Mouse (Mus musculus) regulatory T cell (primary cell): ENCODE data around the gene Fscn2.
"Not testable (repeated sequence)": the region's sequence is repeated elsewhere in the genome, so short reads cannot be mapped to it uniquely, and the experiment has no call there.

Source experiments
- in situ Hi-C: fragments of 300-600 bp; cut with MboI, MseI; formaldehyde crosslinking; loops from one replicate; pipeline ENCODE4 v1.15.1; 2025; ENCODE audit warnings: high pct_unique_total_duplicates

Fscn2 gene

GRCm38 (mm10) chr11:120345067-120345681, 16.2 kb upstream of the Fscn2 start:
- in situ Hi-C loops = loop anchor here (10.0 kb wide), 1 partner anchor 1290 kb away; no protein-coding TSS in a partner anchor

DNA sequence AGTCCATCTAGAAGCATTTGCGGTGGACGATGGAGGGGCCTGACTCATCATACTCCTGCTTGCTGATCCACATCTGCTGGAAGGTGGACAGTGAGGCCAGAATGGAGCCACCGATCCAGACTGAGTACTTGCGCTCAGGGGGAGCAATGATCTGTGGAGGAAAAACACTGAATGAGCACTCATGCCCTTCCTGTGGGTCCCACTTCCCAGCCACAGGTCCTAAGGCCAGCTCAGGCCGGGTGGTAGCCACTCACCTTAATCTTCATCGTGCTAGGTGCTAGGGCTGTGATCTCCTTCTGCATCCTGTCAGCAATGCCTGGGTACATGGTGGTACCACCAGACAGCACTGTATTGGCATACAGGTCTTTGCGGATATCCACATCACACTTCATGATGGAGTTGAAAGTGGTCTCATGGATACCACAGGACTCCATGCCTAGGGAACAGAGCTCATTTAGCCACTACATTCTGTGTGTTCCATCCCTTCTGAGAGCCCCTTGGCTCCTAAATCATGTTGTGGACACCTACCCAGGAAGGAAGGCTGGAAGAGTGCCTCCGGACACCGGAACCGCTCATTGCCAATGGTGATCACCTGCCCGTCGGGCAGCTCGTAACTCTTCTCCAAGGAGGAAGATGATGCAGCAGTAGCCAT, 14.8 kb upstream of the Fscn2 start:
- in situ Hi-C loops = loop anchor here (10.0 kb wide), 1 partner anchor 1292 kb away; no protein-coding TSS in a partner anchor

DNA sequence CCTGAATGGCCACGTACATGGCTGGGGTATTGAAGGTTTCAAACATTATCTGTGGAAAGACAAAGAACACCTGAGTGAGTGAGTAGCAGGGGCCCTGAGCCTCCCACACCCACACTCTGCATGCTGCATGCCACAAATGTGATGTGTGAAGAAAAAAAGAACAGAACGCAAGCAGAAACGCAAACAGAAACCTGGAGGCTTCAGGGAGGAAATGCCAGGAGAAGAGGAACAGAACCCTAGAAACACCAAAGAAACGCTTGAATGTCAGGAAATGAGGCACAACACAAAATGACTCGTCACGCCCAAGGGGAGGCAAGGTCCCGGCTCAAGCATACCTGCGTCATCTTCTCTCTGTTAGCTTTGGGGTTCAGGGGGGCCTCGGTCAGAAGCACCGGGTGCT, 14.0 kb upstream of the Fscn2 start:
- in situ Hi-C loops = loop anchor here (10.0 kb wide), 1 partner anchor 1292 kb away; no protein-coding TSS in a partner anchor

DNA sequence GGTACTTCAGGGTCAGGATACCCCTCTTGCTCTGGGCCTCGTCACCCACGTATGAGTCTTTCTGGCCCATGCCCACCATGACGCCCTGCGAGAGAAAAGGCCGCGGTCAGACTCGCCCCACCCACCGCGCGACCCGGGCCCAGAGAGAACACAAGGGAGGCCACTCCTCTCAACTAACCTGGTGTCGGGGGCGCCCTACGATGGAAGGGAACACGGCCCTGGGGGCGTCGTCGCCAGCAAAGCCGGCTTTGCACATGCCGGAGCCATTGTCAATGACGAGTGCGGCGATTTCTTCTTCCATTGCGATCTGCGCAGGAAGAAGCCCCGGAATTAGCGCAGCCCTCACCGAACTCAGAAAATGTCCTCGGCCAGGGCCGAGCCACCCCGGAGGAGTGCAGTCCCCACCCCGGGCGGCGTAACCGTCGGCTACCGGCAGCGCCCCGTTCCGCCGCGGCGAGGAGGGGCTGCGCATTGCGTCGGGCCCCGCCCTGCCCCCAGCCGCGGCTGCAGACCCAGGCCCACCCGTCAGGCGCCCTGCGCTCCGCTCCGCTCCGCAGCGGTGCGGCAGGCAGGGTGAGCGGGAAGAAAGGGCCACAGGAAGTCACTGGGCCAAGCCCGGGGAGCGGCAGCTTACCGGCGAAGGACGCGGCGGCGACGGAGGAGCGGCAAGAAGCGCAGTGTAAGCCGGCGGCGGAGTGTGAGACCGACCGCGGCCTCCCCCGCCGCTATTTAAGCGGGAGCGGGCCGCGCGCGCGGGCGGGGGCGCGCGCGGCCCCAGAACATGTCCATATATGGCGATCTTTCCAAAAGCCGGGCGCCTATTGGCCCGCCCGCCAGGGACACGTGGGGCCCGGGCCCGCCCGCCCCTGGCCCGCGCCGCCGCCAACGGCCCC, 13.3 kb upstream of the Fscn2 start, which contains the start of gene Actg1:
Actg1 (minus strand) TSS at position 752 of the 893 bp plus-strand sequence.
- in situ Hi-C loops = loop anchor here (10.0 kb wide), 1 partner anchor 1293 kb away; no protein-coding TSS in a partner anchor

- in situ Hi-C loops = loop anchor here (10.0 kb wide), 1 partner anchor 1294 kb away; no protein-coding TSS in a partner anchor
These were observed 12.5 kb upstream of the Fscn2 start for GRCm38 (mm10) chr11:120348684-120349370.

DNA sequence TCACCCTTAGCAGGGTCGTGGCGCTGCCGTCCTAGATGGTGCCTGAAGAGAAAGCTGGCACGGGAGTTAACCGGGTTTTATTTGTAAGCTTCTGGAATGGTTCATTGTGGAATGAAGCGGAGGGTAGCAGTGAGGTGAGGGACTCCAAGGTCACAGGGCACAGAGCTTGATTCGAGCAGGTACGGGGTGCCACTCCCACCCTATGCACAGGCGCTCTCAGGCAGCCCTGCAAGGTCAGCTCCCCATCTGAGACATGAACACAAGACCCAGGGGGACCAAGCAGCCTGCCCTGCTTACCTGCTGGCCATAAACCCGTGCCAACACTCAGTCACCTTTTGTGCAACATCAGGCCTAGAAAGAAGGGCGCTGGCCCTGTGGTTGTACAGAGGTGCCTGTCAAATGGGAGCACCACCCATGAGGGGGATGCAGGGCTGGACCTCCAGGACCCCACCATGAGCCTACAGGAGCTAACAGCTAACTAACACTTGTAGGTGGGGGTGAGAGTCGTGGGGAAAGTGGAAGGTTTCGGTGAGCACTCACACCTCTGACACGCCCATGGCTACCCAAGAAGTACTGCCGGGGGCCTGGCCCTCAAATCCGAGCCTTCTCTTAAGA, 11.9 kb upstream of the Fscn2 start:
- in situ Hi-C loops = loop anchor here (10.0 kb wide), 1 partner anchor 1295 kb away; no protein-coding TSS in a partner anchor

GRCm38 (mm10) chr11:120349986-120350702, 11.2 kb upstream of the Fscn2 start:
- in situ Hi-C loops = loop anchor here (10.0 kb wide), 1 partner anchor 1295 kb away; no protein-coding TSS in a partner anchor

- in situ Hi-C loops = no loop called here
These were observed 10.6 kb upstream of the Fscn2 start for GRCm38 (mm10) chr11:120350711-120351110.

- in situ Hi-C loops = no loop called here
These were observed 9.9 kb upstream of the Fscn2 start for GRCm38 (mm10) chr11:120351250-120352092.

DNA sequence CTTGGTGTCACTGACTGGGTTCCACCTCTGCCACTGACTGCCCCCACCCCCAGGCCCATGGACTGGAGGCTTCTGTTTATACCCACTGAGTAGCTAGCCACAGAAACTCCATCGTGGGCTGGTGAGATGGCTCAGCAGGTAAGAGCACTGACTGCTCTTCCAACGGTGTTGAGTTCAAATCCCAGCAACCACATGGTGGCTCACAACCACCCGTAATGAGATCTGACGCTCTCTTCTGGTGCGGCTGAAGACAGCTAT, 9.3 kb upstream of the Fscn2 start:
- in situ Hi-C loops = not testable (repeated sequence)

- in situ Hi-C loops = no loop called here
These were observed 8.6 kb upstream of the Fscn2 start for GRCm38 (mm10) chr11:120352571-120353290.

DNA sequence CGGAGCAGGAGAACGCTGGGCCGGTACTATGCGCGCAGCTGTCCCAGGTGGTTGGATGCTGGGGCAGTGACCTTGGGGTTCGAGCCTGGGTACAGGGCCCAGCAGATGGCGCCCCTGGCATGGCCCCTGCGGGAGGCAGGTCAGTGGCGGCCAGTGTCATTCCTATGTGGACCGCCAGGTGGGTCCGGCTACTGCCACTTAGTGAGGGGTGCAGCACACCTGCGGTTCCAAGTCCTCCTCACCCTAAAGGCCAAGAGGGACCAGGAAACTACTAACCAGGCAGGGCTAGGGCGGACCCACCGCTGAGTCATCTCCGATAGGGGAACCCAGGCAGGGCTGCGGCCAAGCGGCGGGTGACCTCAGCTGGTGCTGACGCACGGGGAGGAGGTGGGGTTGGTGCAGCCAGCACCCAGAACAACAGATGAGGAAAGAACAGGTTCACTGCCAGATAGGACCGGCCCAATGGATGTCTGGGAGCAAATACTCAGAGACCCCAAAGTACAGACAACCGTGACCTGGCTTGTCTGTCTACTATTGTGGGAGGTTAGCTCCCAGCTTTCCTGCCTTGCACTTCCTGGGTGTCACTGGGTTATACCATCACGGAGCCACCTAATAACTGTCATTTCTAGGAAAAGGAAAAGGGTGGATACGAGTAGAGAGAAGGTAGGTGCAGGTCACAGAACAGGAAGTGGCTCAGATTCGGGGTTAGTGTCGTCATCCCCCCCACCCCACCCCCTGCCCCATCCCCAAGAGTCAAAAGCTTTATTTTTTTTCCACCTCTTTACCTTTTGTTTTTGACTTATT, 7.6 kb upstream of the Fscn2 start:
- in situ Hi-C loops = no loop called here

- in situ Hi-C loops = no loop called here
These were observed 6.7 kb upstream of the Fscn2 start for GRCm38 (mm10) chr11:120354304-120355276.

DNA sequence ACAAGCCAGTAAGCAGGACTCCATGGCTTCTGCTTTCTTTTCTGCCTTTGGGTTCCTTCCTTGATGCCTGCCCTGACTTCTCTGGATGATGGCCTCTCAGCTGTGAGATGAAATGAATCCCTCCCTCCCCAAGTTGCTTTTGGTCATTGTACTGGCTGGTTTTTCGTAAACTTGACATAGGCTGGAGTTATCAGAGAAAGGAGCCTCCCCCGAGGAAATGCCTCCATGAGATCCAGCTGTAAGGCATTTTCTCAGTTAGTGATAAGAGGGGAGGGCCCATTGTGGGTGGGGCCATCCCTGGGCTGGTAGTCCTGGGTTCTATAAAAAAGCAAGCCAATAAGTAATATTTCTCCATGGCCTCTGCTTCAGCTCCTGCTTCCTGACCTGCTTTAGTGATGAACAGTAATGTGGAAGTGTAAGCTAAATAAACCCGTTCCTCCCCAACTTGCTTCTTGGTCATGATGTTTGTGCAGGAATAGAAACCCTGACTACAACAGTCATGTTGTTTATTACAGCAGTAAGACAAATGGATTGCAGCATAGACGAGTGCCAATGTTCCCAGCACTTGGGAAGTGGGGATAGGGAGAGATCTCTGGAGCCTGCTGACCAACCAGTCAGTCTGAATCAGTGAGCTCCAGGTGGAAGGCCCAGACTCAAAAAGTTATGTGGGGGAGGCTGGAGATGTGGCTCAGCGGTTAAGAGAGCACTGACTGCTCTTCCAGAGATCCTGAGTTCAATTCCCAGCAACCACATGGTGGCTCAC, 5.9 kb upstream of the Fscn2 start:
- in situ Hi-C loops = no loop called here

GRCm38 (mm10) chr11:120356319-120356840, 5.0 kb upstream of the Fscn2 start:
- in situ Hi-C loops = no loop called here

DNA sequence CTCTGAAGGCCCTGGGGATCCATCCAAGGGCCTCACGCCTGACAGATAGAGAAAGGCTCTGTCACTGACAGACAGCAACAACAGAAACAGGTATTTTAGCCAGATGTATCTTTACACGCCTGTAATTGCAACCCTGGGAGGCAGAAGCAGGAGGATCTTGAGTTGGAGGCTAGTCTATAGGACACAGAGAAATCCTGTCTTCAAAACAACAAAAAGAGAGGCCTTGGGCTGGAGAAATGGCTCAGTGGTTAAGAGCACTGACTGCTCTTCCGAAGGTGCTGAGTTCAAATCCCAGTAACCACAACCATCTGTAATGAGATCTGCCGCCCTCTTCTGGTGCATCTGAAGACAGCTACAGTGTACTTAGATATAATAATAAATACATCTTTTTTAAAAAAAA, 4.4 kb upstream of the Fscn2 start:
- in situ Hi-C loops = no loop called here
